Mouse (Mus musculus): Measurements from ENCODE around the gene Meis3.

The Meis3 gene

DNA sequence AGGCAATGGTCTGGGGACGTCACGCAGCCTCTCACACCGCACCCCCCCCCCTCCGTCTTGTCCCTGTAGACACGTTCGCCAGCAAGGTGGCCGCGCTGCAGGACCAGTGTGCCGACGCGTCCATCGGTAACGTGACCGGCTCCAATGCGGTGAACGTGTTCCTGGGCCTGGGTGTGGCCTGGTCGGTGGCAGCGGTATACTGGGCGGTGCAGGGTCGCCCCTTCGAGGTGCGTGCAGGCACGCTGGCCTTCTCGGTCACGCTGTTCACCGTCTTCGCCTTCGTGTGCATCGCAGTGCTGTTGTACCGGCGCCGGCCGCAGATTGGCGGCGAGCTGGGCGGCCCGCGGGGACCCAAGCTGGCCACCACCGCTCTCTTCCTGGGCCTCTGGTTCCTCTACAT is 16.2 kb upstream of the Meis3 start:
- DNase-seq (ENCODE audit: low read depth) = no peak

DNA sequence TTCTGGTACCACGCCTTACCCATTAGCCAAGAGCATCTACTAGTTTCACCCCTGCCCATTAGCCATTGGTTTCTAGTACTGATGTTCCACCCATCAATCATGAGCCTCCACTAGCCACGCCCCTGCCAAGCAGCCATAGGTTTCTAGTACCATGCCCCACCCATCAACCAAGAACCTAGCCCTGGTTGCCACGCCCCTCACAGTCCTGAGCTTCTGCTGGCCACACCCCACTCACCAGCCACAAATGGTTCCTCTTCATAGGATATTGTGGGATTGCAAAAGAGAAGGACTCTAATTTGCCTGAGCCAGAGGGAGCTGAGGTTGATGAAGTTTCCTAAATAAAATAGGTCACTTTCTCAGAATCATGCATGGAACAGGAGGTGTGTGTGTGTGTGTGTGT is 14.2 kb upstream of the Meis3 start:
- peak; percentile 33 for DNase-seq (ENCODE audit: low read depth)

DNA sequence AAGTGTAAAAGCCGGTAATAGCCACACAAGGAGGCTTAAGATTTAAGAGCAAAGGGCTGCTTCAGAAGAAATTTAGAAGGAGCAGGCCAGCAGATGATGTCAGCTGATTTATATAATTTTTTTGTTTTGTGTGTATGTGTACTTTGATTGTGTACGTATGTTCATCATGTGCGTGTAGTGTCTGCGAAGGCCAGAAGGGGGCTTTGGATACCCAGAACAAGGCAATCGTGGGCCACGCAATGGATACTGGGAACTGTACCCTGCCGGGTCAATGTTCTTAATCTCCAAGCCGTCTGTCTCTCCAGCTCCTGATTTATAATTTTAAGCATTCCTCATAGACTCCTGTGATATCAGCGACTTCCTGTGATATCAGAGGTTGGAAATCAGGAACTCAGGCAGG is 13.6 kb upstream of the Meis3 start:
- no peak for DNase-seq (ENCODE audit: low read depth)

DNA sequence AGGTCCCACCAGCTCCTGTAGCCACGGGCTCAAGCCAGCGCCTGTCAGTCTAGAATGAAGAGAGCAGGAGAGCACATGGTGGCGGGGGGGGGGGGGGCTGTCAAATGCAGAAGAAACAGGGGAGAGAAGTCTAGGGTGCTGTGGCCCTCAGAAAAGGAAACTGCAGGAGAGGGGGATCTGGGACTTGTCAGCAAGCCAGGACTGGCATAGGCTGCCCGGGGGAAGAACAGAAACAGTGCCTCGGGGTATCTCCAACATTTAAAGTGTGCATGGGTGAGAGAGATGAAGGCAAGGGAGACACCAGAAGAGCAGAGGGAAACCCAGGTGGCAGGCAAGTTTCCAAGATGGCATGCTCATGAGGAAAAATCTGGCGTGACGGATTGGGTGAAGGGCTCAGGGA is 12.9 kb upstream of the Meis3 start:
- no peak for DNase-seq (ENCODE audit: low read depth)

DNA sequence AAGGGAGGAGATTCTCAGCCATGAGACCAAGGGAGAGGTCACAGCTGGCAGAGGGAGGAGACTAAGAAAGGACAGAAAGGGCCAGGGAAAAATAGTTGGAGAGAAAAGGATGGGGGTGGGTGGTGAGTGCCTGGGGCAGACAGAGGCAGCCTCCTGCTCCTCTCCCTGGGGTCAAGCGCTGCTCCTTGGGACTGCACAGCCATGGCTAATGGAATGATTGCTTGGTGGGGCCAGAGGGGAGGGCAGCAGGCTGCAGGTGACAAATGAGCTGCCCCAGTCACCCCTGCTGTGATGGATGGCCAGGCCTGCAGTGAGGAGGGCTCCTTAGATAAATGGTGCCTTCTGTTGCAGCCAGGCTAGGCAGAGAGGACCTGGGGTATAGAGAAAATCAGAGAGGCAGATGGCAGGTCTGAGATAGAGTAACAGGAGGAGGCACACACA is 2.7 kb upstream of the Meis3 start:
- DNase-seq (ENCODE audit: low read depth) = no peak

DNA sequence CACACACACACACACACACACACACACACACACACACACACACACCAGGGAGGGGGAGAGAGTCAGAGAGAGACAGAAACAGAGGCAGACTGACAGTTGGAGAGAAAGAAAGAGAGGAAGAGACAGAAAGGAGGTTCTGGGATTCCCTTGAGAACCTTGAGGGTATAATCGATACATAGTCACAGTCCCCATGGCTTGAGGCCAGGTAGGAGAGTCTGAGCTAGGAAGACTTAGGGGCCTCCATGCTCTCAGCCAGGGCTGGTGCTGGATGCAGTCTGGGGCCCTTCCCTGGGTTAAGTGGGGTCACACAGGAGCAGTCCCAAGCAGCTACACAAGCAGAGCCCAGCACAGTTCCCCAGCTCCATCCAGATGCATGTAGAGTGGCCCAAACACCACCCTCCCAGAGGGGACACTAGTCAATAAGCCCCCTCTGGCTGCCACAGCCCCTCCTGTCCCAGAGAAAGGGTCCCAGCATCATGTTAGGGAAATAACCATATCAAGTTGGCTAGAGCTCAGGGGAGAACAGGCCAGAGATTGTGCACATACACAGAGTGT is 2.2 kb upstream of the Meis3 start:
- no peak for DNase-seq (ENCODE audit: low read depth)

DNA sequence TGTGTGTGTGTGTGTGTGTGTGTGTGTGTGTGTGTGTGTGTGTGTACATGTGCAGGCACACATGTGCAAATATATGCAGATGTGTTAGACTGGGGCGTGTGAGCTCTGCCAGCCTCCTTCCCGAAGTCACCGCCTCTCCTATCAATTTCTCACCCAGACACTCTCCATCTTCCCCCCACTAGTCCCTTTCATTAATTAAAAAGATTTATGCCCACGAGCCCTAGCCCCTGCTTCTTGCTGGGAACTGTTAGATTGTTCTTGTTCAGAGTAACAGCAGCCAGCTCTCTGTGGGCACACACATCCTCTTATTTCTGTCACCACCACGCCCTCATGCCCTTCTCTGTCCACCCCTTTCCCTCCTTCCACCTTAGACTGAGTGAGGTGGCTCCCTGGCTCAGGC is 1.7 kb upstream of the Meis3 start:
- no peak for DNase-seq (ENCODE audit: low read depth)

DNA sequence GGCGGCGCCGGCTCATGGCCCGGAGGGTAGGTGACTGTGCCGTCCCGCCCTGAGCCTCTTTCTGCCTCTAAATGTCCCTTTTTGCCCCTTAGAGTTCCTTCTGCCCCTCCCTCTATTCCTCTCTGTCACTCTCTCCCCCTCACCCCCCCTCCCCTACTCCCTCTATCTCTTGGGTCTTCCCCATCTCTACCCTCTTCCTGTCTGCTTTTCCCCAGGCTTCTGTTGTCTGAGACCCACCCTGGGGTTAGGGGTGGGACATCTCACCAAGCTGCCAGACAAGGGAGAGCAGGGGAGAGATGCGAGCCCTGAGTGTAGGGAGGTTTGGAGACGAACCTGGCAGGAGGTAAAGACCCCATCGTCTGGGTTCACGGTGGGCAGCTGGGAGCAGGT is 647 bp downstream of the Meis3 start:
- DNase-seq (ENCODE audit: low read depth) = no peak

DNA sequence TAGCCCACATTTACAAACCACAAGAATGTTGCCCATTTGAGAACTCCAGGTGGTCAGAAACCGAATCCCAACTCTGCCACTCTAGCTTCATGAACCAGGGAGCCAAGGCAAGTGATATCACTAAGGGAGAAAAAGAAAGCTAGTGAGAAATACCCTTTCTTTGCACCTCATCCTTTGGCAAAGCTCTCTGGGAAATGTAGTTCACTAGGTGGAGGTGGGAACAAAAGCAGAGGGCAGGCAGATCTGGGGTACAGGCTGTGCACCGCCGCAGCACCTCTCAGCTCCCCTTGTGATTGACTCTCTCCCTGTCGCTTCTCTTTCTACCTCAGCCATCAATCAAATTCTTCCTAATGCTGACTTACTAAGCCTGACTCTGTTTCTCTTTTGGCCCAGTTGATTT is 3.2 kb downstream of the Meis3 start:
- no peak for DNase-seq (ENCODE audit: low read depth)

DNA sequence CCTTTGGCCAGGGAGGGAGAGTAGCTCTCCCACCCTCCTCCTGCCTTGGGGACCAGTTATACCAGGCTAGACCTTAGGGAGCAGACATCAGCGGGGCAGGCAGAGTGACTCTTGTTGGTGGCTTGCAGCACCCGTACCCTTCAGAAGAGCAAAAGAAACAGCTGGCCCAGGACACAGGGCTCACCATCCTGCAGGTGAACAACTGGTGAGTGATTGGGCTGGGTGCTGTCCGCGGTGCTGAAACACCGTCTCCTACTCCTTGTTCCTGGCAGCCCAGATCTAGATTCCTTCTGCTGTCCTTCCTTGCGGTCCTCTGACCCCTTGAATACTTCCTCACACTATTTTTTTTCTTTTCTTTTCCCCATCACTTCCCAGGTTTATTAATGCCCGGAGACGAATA is 8.8 kb downstream of the Meis3 start:
- peak; percentile 81 for DNase-seq (ENCODE audit: low read depth)

DNA sequence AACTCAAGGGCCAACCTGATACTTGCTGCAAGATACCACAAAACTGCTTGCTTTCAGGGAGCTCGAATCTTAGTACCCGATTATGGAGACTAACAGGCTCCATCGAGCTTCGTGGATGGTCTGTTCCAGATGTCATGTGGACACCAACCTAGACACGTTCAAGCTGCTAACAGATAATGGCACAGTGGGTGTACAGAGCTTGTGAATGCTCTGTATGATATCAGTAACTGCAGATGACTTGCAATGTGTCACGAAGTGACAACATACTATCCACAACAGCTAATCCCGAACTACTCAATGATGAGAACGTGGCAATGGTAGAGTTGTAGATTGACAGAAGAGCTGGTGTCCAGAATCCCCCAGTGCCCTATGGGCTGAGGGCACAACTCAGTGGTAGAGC is 12.6 kb downstream of the Meis3 start:
- DNase-seq (ENCODE audit: low read depth) = no peak

DNA sequence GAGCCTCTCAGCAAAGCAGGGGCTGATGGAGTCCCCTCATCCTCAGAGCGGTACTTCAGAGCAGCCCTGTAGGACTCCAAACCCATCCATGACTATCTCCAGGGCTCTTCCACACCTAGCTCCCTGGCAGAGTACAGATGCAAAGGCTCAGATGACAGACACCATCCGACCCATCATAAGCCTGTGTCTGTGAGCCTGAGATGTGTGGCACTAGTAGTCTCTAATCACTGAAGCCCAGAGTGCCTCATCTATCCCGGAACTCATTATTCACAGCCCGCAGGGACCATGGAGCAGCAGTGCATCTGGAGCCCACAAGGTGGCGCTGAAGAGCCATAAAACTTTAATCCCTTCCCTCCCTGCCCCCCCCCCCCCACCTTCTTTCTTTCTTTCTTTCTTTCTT is 17.4 kb downstream of the Meis3 start:
- DNase-seq (ENCODE audit: low read depth) = peak; percentile 88

DNA sequence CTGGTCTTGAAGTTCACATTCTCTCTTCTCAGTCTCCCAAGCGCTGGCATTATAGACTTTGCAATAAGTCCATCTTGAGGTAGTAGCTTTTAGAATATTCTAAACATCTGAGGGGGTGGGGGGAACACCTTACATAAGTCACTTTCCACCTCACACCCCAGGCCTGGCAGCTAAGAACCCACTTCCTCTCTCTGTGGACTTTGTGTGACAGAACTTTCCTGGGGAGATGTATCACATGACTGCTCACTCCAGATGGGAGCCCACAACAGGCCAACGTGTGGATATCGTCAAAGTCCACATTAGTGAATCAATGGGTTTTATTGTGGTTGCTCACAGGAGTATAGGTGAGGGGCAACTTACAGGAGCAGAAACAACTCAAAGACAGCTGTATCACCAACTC is 18.8 kb downstream of the Meis3 start:
- no peak for DNase-seq (ENCODE audit: low read depth)

DNA sequence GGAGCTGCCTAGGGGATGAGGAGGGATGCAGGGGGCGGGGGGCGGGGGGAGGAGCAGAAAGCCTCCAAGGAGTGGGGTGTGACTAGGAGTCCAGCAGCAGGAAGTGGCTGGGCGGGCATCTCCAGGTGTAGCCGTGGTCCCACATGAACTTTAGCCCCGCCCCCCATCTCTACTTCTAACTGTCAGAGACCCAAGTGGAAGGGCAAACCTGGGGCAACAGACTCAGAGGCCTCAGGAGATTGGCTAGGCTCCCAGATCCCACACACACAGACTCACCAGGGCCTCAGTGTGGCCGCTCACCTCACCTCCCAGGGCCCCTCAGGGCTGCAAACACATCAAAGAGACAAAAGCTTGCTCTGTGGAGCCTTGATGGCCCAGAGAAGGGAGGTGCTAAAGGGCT is 21.7 kb downstream of the Meis3 start:
- peak; percentile 36 for DNase-seq (ENCODE audit: low read depth)

DNA sequence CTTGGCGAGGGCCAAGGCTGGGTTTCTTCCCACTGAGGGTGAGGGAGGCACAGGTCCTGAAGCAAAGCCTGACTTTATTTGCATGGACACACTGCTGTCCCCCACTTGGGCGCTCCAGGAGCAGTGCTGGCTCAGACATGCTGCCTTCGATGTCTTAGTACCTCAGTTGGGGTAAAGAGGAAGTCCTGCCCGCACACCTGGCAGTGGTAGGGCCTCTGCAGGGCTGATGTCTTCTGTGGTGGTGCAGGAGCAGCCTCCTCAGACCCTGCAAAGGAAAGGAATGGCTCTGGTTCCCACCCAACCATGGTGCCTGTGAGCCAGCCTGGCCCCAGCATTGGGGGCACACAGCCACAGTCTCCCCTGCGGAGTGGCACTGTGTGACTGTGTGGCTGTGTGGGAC is 22.3 kb downstream of the Meis3 start:
- DNase-seq (ENCODE audit: low read depth) = no peak

DNA sequence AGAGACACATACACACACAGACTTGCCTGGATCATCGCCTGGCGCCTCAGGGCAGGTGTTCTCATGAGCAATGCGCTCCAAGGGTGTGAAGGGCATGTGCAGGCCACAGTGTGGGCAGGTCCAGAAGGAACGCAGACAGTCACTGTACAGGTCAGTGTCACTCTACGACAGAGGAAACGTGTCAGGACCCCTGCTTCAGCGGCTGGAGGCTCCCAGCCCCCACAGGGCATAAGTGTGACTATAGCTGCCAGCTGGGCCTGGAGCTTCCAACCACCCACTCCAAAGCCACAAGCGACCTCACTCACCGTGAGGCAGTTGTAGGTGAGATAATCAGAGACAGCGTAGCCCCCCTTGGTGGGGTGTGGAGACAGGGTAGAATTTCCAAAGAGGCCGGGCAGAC is 23.6 kb downstream of the Meis3 start:
- DNase-seq (ENCODE audit: low read depth) = no peak

DNA sequence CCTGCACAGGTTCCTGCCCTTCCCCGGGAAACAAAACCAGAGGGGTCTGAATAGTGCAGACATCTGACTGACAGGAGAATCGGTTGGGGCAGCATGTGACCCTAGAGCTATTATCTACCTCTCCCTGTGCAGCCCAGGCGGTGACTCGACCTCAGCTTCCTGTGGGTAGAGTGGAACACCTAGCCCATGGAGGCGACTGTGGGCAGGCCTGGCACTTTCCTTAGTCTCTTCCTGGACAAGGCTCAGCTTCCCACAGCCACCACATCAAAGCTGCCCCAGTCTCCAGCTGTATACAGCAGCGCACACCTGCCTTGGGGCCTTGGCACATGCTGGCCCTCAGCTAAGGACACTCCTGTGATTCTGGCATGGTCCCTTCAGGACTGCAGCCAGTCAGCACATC is 26.2 kb downstream of the Meis3 start:
- no peak for DNase-seq (ENCODE audit: low read depth)

DNA sequence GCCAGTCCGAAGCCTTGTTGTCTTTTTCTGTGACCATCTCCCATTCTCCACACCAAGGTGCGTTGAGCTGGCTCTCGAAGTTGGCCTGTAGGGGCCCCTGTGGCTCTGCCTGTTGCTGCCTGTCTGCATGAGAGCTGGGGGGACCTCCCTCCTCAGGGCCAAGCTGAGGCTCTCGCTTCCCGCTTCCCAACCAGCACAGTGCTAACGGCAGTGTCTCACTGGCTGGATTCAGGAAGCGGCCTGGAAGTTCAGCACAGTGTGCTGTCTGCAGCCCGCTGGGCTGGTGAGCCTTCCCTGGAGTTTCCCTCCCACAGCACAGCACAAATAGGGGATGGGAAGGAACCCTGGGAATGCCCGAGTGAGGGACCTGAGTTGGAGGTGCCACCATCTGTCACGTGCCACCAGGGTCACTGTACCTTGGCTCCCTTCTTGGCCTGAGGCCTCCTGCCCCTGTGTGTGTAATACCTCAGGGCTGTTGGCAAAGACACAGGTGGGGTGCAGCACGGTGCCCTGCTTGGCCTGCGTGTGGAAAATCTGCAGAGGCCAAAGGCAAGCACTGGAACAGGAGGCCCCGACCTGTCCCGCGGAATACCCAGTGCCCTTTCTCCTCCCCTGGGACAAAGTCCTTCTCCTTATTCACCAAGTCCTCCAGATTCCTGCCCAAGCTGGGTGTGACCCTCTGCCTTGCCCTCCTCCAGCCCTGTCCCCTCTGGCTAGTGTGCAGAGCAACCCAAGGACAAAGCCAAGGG is 28.0 kb downstream of the Meis3 start:
- DNase-seq (ENCODE audit: low read depth) = no peak

DNA sequence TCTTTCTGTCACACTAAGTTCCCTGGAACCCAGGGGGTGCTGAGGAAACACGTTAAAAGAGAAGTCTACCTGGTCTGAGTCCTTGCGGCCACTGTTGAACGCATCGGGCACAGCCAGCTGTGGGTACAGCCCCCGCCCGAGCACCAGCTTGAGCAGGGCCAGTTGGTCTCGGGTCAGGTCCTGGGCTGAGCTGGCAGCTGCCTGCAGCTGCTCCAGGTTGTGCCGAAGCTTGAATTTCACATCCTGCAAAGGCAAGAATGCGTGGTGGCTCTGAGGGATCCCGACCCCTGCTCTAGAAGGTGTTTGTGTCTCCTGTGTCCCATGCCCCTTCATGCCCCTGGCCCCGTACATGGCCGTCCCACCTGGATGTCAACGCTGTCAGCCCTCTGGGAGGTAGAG is 28.6 kb downstream of the Meis3 start:
- DNase-seq (ENCODE audit: low read depth) = no peak

DNA sequence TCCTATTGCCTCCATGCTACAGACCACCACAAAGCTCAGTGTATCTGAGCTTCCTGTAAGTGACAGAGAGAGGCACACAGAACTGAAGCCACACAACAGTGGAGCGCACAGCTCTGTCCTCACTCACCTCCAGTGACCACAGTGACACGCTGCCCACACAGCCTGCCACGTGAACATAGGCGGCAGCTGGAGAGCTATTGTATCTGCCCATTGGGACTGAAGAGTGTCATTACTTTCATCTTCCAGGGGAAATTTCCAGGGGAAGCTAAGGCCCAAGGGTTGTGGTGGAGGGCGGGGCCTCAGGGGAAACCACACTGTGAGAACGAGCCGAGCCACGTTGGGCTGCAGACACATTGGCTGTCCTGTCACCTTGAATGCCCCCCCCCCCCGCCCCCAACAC is 29.9 kb downstream of the Meis3 start:
- no peak for DNase-seq (ENCODE audit: low read depth)

DNA sequence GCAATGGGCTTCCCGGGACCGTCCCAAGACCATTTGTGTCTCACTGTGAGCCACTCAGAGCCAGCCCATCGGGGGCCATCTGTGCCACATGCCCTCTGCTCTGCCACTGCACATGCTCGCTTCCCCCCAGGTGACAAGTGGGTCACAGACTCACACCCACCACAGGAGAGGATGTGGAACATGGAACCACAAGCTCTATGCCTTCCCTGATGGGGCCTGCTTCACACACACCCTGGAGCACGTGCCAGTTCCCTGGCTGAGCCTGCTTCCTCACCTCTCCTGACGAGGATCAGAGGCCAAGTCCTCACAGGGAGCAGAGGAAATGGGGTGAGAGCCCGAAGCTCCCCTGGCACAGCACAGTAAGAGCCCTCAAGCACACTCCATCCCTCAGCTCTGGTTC is 32.2 kb downstream of the Meis3 start:
- no peak for DNase-seq (ENCODE audit: low read depth)

DNA sequence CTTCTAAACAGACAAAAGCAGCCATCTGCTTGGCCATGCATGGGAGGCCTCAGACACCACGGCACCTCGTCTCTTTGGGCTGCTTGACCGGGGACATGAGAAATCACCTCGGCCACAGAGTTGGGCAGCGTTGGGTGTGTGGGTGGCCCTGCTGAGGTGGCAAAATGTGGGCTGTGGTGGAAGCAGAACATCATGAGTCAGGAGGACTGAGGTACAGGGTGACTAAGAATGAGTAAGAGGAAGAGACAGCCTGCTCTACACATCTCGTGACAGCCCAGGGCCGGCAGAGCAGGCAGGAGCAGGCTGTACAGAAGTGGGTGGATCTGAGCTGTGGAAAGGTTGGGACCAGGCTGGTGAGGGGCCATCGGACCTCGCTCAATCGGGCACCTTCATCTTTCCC is 32.6 kb downstream of the Meis3 start:
- peak; percentile 70 for DNase-seq (ENCODE audit: low read depth)

DNA sequence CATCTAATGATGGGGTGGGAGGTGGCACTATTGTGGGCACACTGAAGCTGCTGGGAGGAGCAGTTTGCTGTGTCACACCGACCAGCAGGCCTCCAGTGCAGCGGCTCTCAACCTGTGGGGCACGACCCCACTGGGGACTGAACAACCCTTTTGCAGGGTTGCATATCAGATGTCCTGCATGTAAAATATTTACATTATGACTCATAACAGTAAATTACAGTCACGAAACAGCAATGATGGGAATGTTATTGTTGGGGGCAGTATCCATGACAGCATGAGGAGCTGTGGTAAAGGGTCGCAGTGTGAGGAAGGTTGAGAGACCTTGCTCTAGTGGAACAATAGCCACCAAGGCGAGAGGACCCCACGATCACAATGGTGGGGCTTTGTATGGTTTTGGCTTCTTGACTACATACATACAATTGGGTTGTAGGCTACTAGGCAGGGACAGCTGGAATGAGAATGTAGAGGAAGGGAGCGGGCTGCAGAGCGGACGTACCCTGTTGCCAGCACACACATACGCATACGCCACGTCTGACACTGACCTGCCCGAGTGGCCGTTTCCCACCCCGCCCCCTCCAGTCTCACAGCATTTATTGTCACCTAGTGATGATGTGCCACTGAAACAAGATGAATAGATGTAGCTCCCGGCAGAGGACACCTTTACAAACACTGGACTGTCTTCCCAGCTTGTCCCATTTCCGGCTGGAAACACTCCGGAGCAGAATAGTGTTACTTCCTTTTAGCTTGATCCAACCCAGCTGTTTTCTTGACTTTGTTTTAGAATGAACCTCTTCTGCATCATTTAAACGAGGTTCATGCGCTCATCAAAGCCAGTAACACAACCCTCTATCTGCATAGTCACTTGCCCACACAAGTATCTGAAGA is 34.1 kb downstream of the Meis3 start:
- peak; percentile 70 for DNase-seq (ENCODE audit: low read depth)

All from NIH3T3 (cell line).